Mouse (Mus musculus) megakaryocyte, embryonic 14.5 days (primary cell): ENCODE data around the gene Soat2.

Experiments
- FLI1 ChIP-seq: IDR thresholded peaks from 2 replicates; pipeline ENCODE4 v1.6.1; 2012; ENCODE audit warnings: low read length, inconsistent platforms, mixed read lengths
- GATA1 ChIP-seq: IDR thresholded peaks from 3 replicates; pipeline ENCODE4 v1.6.1; 2012; ENCODE audit warnings: mixed read lengths, low read length, inconsistent platforms, borderline replicate concordance

DNA sequence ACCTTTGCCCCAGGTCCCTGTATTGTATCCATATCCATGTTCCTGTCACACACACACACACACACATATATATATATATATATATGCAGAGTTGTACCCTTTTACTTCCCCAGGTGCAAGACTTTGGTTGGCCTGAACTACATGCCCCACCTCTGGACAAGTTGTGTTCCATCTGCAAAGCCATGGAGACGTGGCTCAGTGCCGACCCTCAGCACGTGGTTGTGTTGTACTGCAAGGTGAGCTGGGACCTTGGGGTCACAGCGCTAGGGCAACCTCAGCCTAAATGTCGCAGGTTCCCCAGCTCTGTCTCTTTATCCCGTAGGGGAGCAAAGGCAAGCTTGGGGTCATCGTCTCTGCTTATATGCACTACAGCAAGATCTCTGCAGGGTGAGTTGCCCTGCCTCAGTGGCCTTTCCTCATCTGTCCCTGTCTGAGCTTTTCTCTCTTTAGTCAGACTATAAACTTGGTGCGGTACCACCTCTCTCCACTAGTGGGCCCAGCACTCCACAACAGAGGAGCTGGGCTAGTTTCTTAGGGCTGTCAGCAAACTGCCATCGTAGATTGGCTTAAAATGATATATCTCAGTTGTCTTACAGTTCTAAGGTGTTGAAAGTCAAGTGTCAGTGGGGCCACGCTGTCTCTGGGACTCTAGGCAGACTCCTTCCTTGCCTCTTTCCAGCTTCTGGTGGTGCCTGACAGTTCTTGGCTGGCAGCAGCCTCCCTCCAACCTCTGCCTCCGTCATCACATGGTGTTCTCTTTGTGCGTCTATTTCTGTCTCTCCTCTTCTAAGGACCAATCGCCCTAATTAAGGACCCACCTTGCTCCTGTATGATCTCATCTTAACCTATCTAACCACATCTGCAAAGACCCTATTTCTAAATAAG lies 42.4 kb upstream of the Soat2 start:
- no peak for TF ChIP-seq GATA1
- no peak for TF ChIP-seq FLI1
